Mouse (Mus musculus): ENCODE results near the gene Kcng3. TPM values are rescaled to one million over a fixed set of nuclear protein-coding genes. Genes with fewer than 3 reads are reported as not detected.

The Kcng3 gene
- total RNA-seq, 2 experiments from 2014 or later: 6.9 to 9.4 TPM

DNA sequence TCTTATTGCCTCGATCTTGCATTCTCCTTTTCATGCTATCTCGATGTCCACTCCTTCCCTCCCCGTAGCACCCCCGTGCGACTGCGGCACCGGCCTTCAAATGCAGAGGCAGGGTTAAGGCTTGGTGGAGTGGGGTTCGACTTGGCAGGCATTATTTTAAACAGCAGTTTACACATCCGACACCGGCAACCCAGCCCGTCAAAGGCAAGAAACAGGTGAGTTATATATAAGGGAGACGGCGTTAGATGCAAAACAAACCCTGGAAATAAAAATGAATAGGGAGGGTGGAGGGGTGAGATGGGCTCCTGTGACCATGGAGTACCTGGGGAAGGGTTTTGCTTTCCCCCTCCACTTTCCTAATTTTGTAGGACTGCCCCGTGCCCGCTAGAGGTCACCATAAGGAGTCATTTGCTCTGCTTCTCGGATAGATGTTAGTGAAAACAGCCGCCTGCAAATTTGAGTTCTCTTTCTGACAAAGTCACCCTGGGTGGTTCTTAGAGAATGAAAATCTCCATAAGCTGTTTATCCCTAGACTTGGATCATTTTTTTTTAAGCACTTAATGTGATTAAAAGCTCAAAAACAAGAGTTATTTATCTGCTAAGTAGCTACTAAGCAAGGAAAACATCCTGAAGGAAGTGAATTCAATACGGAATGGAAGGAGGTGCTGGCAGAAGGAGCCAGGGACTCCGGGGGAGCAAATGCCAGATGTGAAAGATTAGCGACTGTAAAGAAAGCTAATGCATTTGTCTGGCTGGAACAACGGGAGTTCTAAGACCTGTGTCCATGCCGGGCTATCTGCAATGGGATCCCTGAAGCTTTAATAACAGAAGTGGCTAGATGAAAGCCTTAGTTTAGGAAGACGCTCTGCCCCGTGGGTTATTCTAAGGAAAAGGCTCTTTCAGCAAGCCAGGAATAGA, 1.2 kb upstream of the Kcng3 start:
- DNase-seq (ENCODE audit: extremely low spot score in 1 of 2, low spot score in 1 of 2): peak; percentile 35 to 62

DNA sequence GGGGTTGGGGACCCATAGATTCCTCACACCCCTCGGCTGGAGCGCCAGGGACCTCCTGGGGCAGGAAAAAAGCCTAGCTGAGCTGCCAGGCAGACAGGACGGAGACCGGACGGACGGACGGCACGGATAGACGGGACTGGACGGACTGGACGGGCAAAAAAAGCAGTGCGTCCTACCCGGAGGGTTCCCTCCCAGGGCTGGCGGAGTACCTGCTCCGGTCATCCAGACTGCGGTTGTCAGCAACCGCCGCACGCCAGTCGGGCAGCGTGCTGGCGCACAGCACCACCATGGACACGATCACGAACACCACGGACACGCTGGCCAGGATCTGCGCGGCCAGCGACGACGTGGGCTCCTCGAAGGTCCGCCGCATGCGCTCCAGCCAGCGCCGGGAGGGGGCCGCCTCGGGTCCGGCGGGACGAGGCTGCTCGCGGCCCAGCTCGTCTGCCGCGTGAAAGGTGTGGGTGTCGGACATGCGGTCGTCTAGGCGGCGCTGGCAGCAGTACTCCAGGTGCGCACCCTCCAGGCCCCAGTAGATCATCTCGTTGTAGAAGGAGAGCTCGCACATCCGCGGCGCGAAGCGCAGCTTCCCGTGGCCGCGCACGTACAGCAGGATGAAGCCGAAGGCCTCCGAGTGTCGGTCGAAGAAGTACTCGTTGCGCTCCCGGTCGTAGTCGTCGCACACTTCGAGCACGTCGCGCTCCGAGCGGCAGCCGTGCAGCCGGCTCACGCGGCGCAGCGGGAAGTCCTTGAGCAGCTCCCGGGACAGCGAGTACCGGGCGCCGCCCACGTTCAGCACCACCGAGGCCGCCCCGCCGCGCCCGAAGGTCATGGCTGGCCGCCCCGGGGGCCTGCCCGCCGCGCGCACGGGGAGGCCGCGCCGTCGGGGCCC, 662 bp downstream of the Kcng3 start:
- peak in 1 of 2 experiments; percentile 16 for DNase-seq (ENCODE audit: extremely low spot score in 1 of 2, low spot score in 1 of 2)

DNA sequence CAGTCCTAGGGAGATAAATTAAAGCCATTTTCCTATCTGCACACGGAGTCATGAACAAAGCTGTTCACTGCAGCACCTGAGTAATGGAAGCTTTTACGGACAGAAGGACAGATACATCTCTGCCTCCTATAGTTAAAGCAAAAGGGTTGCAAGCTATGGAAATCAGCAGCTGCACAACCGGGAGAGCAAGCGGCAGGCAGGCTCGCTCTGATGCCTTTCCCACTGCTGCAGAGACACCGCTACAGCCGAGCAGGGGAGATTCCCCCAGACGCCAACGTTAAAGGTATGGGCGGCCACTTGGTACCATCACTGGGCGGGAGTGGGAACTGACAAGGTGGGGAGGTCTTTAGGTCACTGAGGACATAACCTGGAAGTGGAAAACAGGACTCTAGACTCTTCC, 17.8 kb downstream of the Kcng3 start:
- no peak for DNase-seq (ENCODE audit: extremely low spot score in 1 of 2, low spot score in 1 of 2)

DNA sequence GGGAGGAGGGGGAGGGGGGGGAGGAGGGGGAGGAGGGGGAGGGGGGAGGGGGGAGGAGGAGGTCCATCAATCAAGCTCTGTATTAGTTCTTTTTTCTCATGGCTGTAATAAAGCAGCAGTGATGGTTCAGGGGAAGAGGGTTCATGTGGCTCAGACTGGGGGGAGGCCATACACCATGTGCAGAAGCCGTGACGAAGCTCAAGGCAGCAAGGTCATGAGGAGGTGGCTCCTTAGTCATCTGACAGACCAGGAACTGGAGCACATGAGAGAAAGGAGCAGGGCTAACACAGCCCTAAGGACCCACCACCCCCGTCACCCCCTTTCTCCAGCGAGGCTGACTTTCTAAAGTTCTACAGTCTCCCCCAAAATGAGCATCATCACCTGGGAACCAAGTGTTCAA, 22.2 kb downstream of the Kcng3 start:
- no peak for DNase-seq (ENCODE audit: extremely low spot score in 1 of 2, low spot score in 1 of 2)

DNA sequence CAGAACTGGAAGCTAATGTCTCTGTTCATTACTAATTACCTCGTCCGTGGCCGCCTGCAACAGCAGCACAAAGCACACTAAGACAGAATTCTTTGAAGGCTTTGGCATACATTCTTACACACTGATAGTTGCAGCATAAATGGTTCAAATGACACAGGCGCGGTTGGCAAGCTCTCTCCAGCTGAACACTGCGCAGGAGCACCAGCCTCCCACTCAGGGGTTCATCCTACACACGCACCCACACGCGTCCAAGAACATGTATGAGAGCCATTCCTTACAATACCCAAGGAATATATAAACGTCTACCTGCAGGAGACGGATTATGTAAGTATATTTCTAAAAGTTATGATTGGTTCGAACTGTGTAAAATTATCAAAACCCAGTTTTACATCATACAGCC, 30.7 kb downstream of the Kcng3 start:
- no peak for DNase-seq (ENCODE audit: extremely low spot score in 1 of 2, low spot score in 1 of 2)

DNA sequence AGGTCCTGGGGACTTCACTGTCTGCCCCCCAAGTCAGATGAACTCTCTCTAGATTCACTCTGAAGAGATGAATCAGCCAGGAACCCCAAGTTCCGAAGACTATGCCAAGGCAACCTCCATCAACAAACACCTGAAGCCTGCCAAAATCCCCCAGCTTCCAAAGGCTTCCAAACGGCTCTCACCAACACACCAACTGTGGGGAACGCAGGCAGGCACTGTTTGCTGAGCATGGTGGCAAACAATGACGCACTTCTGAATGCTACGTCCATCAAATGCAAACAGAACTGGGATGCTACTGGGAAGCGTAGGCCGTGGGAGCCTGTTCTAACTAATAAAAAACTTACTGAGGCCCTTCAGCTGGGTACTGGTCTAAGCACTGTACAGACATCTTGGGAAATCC, 35.7 kb downstream of the Kcng3 start:
- DNase-seq (ENCODE audit: extremely low spot score in 1 of 2, low spot score in 1 of 2): peak in 1 of 2 experiments; percentile 20

DNA sequence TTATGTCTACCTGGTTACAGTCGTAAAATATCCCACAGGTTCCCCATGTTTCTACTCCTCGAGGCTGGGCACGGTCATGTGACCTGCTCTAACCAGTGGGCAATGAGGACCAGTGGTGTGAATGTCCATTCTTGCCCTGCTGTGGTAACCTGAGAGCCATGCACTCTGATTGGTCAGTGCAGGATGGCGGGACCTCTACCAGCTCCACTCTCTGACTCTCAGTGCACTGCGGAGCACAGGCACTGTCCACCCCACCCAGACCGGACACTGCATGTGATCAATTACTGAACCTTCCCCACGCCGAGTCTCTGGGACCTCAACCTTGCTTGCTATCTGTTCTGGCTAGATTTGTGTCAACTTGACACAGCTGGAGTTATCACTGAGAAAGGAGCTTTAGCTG, 37.2 kb downstream of the Kcng3 start:
- DNase-seq (ENCODE audit: extremely low spot score in 1 of 2, low spot score in 1 of 2): no peak

DNA sequence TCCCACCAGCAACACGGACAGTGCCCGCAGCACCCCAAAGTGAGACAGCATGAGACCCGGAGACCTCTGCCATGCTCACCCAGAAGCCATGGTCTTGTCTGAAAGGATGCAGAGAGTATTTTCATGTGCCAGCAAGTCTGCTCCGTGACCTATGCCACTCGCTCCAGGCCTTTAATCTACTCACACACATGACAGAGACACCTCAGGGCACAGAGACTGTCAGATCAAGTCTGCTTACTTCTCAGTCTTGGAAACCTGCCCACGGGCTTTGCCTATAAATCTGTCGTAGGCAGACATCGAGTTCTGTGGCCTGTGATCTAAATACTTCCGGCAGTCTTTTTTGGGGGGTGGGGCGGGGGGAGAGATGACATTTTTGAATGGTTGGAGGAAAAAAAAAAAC, 38.3 kb downstream of the Kcng3 start:
- DNase-seq (ENCODE audit: extremely low spot score in 1 of 2, low spot score in 1 of 2): no peak

DNA sequence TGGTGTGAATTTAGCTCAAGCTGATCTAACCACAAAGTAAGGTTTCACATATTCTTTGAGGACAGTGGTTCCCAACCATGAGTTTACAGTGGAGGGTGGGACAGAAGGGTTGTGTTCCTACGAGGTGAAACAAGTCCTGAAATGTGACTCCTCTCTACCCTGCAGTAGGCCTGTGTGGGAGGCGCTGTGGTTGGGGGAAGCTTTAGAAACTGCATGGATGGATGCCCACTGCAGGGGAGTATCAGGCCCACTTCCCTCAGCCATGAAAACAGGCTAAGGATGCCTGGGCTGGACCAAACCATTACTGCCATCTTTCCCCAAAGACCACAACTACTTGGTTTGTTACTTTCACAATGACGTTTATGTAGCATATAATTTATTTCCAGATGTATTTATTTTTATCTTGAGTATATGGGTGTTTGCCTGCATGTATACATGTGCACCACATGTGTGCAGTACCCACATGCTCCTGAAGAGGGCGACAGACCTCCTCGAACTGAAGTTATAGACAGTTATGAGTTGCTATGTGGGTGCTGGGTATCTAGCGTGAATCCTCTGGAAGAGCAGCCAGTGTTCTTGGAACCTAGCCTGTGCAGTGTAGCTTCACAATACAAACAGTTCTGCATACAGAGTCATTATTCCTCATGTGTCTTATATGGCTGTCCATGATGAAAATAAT, 42.9 kb downstream of the Kcng3 start:
- no peak for DNase-seq (ENCODE audit: extremely low spot score in 1 of 2, low spot score in 1 of 2)

DNA sequence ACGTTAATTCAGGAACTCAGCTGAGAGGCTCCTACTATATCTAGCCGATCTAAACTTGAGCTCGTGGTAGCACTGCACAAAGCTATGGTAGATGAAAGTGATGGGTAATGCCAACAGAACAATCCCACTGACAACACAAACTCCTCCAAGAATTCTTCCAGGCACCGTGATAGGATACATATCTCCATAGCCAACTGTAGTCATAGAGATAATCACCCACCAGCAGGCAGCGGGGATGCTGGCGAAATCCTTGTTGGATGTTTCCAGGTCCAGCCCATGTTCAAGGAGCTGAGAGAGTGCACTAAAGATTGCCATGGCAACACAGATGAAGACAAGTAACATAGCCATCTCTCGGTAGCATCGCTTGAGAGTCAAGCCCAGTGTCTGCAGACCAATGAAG, 44.0 kb downstream of the Kcng3 start:
- DNase-seq (ENCODE audit: extremely low spot score in 1 of 2, low spot score in 1 of 2): no peak

DNA sequence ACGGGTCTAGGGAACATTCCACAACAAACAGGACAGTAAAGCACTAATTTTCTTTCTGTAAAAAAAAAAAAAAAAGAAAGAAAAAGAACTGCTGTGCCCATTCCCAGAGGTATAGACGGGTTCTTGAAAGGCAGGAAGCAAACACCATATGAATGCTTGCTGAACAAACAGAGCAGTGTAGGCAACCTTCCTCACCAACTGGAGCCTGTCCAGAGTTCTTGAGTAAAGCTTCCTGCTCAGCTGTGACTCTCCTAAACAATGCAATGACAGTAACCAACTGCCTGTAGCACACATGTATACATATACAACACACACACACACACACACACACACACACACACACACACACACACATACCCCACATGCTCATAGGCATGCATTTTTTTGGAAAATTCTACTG, 49.1 kb downstream of the Kcng3 start:
- no peak for DNase-seq (ENCODE audit: extremely low spot score in 1 of 2, low spot score in 1 of 2)

DNA sequence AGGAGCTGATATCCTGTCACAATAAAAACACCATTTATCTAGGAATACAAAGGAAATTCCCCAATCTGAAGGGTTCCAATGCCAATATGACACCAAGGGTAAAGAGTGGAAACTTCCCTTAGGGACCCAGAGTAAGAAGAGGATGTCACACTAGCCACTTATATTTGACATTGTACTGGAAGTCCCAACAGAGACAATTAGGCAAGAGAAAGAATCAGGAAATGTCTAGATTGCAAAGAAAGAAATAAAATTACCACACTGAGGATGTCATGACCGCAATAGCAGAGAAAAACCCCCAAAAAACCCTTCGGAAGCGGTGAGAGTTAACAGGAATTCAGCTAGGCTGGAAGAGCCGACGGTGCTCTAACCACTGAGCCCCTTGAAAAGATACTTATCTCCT, 51.0 kb downstream of the Kcng3 start:
- DNase-seq (ENCODE audit: extremely low spot score in 1 of 2, low spot score in 1 of 2): no peak

DNA sequence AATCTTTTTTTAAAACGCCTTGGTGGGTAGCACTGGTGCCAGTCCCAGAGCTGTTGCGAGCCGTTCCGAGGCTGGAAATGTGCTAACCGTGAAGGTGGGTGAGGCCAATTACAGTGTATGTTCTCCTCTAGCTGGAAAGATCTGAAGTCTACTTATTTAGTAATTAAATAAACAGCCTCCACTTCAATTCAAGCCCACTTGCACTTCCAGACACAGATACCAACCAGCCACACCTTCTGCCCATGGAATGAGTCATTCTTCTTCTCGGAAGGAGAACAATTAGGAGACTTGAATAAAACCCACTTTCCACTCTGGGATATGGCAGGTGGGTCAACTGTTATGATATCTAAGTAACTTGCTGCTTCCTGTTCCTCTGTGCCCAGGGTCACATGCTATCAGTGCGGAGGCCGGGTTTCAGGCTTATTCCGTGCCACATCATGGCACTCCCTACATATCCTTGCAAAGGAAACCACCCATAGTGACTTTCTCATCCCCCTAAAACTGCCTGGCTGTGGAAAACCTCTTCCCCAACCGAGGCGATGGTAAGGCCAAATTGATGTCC, 54.8 kb downstream of the Kcng3 start:
- DNase-seq (ENCODE audit: extremely low spot score in 1 of 2, low spot score in 1 of 2): no peak

DNA sequence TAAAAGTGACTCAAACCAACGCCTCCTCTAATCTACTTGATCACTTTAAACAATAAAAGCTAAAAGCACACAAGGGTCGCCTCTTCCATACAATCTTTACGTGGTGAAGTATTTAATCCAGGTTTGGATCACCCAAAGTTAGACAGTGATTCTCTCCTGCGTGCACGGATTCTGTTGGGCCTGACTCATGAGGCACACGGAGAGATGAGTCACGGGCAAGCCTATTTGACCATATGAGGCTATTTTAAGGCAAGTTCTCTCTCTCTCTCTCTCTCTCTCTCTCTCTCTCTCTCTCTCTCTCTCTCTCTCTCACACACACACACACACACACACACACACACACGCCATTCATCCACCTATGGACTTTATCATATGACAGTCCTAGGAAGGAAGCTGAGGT, 57.1 kb downstream of the Kcng3 start:
- DNase-seq (ENCODE audit: extremely low spot score in 1 of 2, low spot score in 1 of 2): no peak

DNA sequence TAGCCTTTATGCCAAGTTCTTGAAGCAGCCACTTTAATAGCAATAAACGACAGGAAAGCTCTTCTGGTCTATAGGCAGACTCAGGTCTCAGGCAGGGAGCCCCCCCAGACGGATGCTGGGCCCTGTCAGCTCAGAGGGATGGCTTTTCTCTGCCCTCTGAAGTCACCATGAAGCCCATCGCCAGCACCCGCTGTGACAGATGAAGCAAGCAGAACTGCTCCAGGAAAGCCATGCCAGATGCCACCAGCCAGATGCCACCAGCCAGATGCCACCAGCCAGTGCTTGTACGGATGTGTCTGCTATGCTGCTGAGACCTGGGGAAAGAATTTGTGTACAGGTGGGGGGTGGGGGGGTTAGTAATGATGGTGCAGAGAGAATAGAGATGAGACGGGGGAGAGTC, 58.6 kb downstream of the Kcng3 start:
- DNase-seq (ENCODE audit: extremely low spot score in 1 of 2, low spot score in 1 of 2): no peak

DNA sequence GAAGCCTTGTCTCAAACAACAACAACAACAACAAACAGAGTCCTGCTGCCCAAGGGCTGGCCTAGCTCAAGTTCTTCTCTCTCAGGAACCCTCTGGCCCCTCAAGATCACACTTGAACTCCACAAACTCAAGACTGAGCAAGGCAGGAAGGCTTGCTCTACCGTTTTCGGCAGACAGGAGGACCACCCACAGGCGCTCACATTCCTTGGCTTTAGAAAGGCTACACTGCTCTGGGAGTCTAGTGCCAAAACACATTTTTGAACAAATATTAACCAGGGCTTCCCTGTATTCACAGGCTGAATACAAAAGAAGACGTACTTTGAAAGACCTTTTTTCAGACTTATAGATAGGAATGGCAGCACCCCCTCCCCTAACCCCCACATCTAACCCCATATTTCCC, 59.3 kb downstream of the Kcng3 start:
- DNase-seq (ENCODE audit: extremely low spot score in 1 of 2, low spot score in 1 of 2): no peak

DNA sequence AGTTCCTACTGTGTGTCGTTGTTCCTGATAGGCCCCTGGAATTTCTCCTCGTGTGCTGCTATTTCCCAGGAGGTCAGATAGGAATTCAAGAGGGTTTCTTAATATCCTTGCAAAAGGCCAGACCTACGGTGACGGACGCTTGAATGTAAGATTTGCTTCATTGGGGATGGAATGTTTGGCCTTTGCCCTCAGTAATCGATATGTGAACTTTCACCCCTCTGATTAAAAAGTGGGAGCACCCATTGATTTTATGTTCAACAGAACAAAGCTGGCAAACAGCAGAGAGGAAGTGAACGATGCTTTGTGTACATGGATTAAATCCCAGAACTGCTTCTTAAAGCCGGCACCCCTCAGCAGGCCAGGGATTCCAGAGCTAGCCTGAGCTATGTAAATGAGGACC, 64.3 kb downstream of the Kcng3 start:
- DNase-seq (ENCODE audit: extremely low spot score in 1 of 2, low spot score in 1 of 2): no peak

DNA sequence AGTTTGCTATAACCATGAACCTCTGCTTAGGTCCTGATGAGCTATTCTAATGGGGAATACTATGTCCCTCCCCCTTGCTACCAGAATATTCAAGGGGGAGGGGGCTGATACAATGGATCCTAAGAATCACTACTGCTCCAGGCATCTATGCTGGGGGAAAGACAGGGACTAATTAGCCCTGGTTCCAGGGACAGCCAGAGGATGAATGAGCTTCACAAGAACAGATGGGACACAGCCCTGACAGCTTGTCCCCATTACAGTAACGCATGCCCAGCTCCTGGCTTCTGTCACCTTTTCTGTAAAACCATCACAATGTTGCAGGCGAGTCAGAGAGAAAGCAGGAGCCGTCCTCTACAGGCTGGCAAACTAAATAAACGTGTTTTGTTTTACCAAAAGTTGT, 66.2 kb downstream of the Kcng3 start:
- DNase-seq (ENCODE audit: extremely low spot score in 1 of 2, low spot score in 1 of 2): no peak

DNA sequence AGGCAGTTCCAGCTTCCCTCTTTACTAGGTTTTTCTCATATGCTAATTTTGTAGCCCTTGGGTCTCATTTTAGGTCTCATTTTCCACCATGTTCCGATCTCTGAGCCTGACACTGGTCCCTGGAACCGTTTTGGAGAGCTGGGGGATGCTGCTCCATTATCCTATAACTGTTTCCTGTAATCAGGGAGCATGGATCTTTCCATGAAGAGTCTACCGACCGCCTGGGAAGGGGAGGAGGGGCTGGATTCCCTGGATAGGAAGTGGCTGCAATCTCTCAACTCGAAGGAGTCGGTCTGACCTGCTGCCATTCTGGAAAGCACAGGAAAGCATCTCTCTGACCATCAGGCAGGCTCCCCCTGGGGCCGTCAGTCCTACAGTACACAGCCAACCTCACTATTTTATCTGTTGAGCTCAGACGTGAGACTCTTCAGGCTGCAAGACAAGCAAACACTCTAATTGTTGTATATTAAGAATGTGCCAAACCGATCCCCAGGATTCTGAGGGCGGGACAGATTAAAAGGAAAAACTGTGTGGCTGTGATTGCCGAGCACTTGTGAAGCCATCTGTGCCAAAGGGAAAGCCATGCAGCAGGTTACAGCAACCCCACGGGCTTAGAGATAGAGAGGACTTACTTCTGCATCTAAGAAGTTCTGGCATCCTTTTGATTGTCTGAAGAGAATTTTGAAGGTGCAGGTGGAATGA, 67.4 kb downstream of the Kcng3 start:
- DNase-seq (ENCODE audit: extremely low spot score in 1 of 2, low spot score in 1 of 2): no peak

DNA sequence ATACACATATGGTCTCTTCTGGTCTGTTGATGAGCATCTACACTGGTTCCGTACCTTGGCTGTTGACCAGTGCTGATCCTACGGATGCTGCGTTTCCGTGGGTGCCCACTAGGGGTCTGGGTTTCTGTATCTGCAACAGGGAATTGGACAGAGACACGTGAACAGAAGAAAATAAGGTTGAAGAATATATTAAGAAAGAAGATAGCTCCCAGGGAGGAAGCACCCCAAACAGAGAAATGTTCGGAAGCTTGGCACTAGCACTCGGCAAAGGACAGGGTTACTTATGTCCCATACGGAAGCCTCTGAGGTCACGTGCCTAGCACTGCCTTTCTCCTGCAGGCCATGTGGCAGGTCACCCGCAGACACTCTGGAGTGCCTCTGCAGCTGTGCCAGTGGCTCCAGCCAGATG, 68.0 kb downstream of the Kcng3 start:
- DNase-seq (ENCODE audit: extremely low spot score in 1 of 2, low spot score in 1 of 2): peak in 1 of 2 experiments; percentile 45
